Mouse (Mus musculus) midbrain, embryonic 15.5 days (tissue): ENCODE data around the gene Trem3. TPM values are rescaled to one million over a fixed set of nuclear protein-coding genes. Genes with fewer than 3 reads are reported as not detected.

Source experiments
- ATAC-seq: fragments of 200-750 bp; cut with Nextera tagmentation; replicated peaks from 2 replicates; pipeline ENCODE4 v1.8.0; 2017; ENCODE audit warnings: moderate TSS enrichment
- H3K27ac ChIP-seq: fragments of 300-500 bp; sonication (generic); 2 replicates; pipeline ENCODE4 v1.5.1; 2015; ENCODE audit warnings: mild to moderate bottlenecking, inconsistent platforms
- H3K27me3 ChIP-seq: fragments of 300-500 bp; sonication (generic); replicated peaks from 2 replicates; pipeline ENCODE4 v1.6.1; 2015; ENCODE audit warnings: inconsistent platforms
- H3K36me3 ChIP-seq: fragments of 300-500 bp; sonication (generic); replicated peaks from 2 replicates; pipeline ENCODE4 v1.6.1; 2015; ENCODE audit warnings: inconsistent platforms
- H3K4me1 ChIP-seq: fragments of 300-500 bp; sonication (generic); 2 replicates; pipeline ENCODE4 v1.6.1; 2015; ENCODE audit warnings: inconsistent platforms
- H3K4me2 ChIP-seq: fragments of 300-500 bp; sonication (generic); 2 replicates; pipeline ENCODE4 v1.6.1; 2015; ENCODE audit warnings: inconsistent platforms, mild to moderate bottlenecking, moderate library complexity
- H3K4me3 ChIP-seq: fragments of 300-500 bp; sonication (generic); 2 replicates; pipeline ENCODE4 v1.5.1; 2015; ENCODE audit warnings: mild to moderate bottlenecking, inconsistent platforms
- H3K9ac ChIP-seq: fragments of 300-500 bp; sonication (generic); 2 replicates; pipeline ENCODE4 v1.6.1; 2015; ENCODE audit warnings: mild to moderate bottlenecking, inconsistent platforms
- H3K9me3 ChIP-seq: fragments of 300-500 bp; sonication (generic); 2 replicates; pipeline ENCODE4 v1.6.1; 2016; ENCODE audit warnings: inconsistent platforms
- WGBS: fragments of 180-500 bp; shearing (Covaris S2); methylation state at CpG from one replicate; pipeline ENCODE4 v1.1.7; 2015; ENCODE audit warnings: mixed read lengths; 5-methylcytosine and 5-hydroxymethylcytosine counted together
- polyA plus RNA-seq: library from polyadenylated mRNA; unstranded; fragments of >200 nt; fragmentation: Nextera tagmentation; extraction: Ambion mirVana; gene quantifications from 2 replicates; pipeline ENCODE4 v1.2.1, GENCODE M21; 2015

Gene Trem3
- polyA plus RNA-seq = not detected in 2 replicates

- Histone ChIP-seq H3K27ac (no peak within 1 kb of the TSS), H3K4me2 (no peak within 1 kb of the TSS), H3K36me3 (no peaks in the 10 kb centered on the region), H3K27me3 (no peaks in the 10 kb centered on the region), H3K9ac (no peak within 1 kb of the TSS), H3K4me3 (no peak within 1 kb of the TSS), H3K9me3 (no peaks in the 10 kb centered on the region), H3K4me1 (no peaks in the 10 kb centered on the region)
- ATAC-seq = no peak
- 84% methylated on average over 11 of the region's 11 CpGs for WGBS
Measured at GRCm38 (mm10) chr17:48247221-48247928, at the start of gene Trem3. TSS of gene Trem3 (plus strand) at chr17:48247777.

DNA sequence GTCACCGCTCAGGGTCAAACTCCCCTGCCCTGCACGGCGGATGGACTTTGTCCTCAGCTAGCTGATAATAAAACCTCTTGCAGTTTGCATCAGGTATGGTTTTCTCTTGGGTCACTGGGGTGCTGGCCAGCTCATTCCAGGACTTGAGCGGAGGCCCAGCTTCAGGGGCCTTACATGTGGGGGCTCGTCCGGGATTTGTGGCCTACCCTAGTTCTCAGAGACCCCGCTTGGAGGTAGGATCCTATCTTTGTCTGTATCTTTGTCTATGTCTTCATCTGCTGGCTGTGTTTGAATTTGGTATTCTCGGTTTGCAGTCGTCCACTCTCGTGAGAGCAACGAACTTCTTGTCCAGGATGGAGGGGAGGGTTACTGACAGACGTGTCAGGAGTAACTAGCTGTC lies 44.5 kb upstream of the Trem3 start:
- no peaks in the 10 kb centered on the region for H3K27me3 ChIP-seq
- no peak overlapping the region for H3K4me2 ChIP-seq
- no peak overlapping the region for H3K4me3 ChIP-seq
- H3K27ac ChIP-seq = no peak overlapping the region
- ATAC-seq = no peak
- no peak overlapping the region for H3K9ac ChIP-seq
- WGBS = 95% methylated on average over 12 of the region's 12 CpGs
- H3K36me3 ChIP-seq = no peaks in the 10 kb centered on the region
- no peaks in the 10 kb centered on the region for H3K9me3 ChIP-seq
- H3K4me1 ChIP-seq = no peaks in the 10 kb centered on the region

DNA sequence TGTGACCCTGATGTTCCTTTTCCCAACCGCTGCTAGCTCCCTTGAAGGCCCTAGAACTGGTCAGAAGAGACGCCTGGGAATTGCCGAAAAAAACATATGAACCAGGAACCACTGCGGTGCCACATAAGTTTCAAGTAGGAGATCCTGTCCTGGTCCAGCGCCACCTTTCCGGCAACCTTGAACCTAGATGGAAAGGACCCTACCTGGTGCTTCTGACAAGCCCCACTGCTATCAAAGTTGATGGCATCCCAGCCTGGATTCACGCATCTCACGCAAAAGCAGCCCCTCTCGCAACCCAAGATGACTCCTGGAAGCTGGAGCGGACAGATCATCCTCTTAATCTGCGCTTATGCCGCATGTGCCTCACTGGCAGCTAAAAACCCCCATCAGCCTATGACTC lies 35.0 kb upstream of the Trem3 start:
- Histone ChIP-seq H3K4me2 (no peak overlapping the region), H3K4me1 (no peaks in the 10 kb centered on the region), H3K27me3 (no peaks in the 10 kb centered on the region), H3K36me3 (no peaks in the 10 kb centered on the region), H3K27ac (no peak overlapping the region), H3K4me3 (no peak overlapping the region), H3K9ac (no peak overlapping the region), H3K9me3 (no peaks in the 10 kb centered on the region)
- 96% methylated on average over 12 of the region's 12 CpGs for WGBS
- ATAC-seq = no peak

DNA sequence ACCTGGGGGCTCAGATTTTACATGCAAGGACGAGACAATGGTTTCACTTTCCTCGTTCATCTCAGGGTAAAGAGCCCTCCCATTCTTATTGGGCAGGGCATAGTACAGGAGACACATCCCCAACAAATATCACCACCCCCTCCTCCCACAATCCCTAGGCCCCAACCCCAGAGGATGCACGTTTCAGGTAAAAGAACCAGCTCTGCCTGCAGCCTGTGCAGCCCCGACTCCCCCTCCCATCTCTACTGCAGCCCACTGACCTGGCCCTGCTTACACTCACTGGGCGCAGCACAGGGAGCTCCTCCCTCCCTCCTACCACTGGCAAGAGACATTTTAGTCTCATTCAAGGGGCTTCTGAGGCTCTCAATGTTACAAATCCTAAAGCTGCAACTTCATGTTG lies 34.1 kb upstream of the Trem3 start:
- Histone ChIP-seq H3K9me3 (no peaks in the 10 kb centered on the region), H3K4me1 (no peaks in the 10 kb centered on the region), H3K4me2 (no peak overlapping the region), H3K9ac (no peak overlapping the region), H3K36me3 (no peaks in the 10 kb centered on the region), H3K4me3 (no peak overlapping the region), H3K27ac (no peak overlapping the region), H3K27me3 (no peaks in the 10 kb centered on the region)
- 73% methylated on average over 5 of the region's 5 CpGs for WGBS
- ATAC-seq = no peak

DNA sequence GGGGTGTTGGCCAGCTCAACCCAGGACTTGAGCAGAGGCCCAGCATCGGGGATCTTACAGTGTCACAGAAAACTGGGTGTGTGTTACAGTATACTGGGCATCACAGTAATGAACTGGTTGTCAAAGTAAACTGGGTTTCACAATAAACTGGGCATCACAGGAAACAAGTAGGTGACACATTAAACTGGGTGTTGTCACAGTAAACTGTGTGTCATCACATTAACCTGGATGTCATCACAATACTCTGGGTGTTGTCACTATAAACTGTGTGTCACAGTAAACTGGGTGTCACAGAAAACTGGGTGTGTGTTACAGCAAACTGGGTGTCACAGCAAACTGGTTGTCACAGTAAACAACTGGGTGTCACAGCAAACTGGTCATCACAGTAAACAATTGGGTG lies 32.1 kb upstream of the Trem3 start:
- no peaks in the 10 kb centered on the region for H3K27me3 ChIP-seq
- WGBS = 95% methylated on average over 1 of the region's 1 CpGs
- no peaks in the 10 kb centered on the region for H3K9me3 ChIP-seq
- no peak for ATAC-seq
- no peak overlapping the region for H3K4me3 ChIP-seq
- H3K4me1 ChIP-seq = no peaks in the 10 kb centered on the region
- H3K4me2 ChIP-seq = no peak overlapping the region
- H3K9ac ChIP-seq = no peak overlapping the region
- no peak overlapping the region for H3K27ac ChIP-seq
- H3K36me3 ChIP-seq = no peaks in the 10 kb centered on the region

DNA sequence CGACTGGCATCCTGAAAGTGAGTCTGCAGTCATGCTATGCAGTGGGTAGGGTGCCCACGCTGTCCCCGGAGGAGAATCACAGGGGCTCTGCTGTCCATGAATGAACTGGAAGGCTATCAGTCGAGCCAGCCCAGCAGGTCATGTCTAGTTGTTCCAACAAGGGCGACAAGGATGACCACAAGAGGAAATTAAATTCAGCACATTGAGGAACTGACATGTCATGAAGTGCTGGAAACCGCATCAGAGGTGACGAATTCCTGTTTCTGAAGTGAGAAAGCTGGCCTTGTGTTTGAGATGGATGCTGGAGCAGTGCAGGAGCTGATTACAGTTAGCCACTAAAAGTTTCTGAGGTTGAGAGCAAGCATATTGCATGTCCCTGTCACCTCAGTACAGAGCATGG lies 16.9 kb upstream of the Trem3 start:
- H3K4me3 ChIP-seq = no peak overlapping the region
- no peak overlapping the region for H3K4me2 ChIP-seq
- no peak overlapping the region for H3K9ac ChIP-seq
- no peaks in the 10 kb centered on the region for H3K9me3 ChIP-seq
- 87% methylated on average over 7 of the region's 7 CpGs for WGBS
- ATAC-seq = no peak
- H3K27me3 ChIP-seq = no peaks in the 10 kb centered on the region
- no peak overlapping the region for H3K27ac ChIP-seq
- H3K36me3 ChIP-seq = no peaks in the 10 kb centered on the region
- H3K4me1 ChIP-seq = no peaks in the 10 kb centered on the region

GRCm38 (mm10) chr17:48232518-48232917 lies 15.1 kb upstream of the Trem3 start, which contains the start of gene Trem1:
TSS of gene Trem1 (plus strand) at chr17:48232768.
- 83% methylated on average over 6 of the region's 6 CpGs for WGBS
- Histone ChIP-seq H3K4me1 (no peaks in the 10 kb centered on the region), H3K4me2 (no peak within 1 kb of the TSS), H3K9me3 (no peaks in the 10 kb centered on the region), H3K4me3 (no peak within 1 kb of the TSS), H3K9ac (no peak within 1 kb of the TSS), H3K36me3 (no peaks in the 10 kb centered on the region), H3K27me3 (no peaks in the 10 kb centered on the region), H3K27ac (no peak within 1 kb of the TSS)
- ATAC-seq = no peak

DNA sequence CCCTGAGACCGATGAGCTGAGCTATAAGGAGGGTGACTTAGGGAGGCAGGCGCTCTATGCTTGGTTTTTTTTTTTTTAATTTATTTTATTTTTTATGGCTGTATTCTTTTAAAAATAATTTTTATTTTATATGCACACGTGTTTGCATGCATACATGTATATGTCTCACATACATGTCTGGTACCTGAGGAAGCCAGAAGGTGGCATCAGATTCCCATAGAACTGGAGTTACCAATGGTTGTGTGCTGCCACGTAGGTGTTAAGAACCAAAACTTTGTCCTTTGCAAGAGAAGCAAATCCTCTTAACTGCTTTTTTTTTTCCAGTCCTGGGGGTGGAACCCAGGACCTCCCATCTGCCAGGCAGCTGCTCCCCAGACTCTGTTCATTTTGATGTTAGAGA lies 13.8 kb upstream of the Trem3 start:
- H3K9me3 ChIP-seq = no peaks in the 10 kb centered on the region
- 83% methylated on average over 4 of the region's 4 CpGs for WGBS
- no peak overlapping the region for H3K4me3 ChIP-seq
- H3K36me3 ChIP-seq = no peaks in the 10 kb centered on the region
- H3K4me1 ChIP-seq = no peaks in the 10 kb centered on the region
- ATAC-seq = no peak
- no peak overlapping the region for H3K4me2 ChIP-seq
- no peak overlapping the region for H3K9ac ChIP-seq
- no peaks in the 10 kb centered on the region for H3K27me3 ChIP-seq
- H3K27ac ChIP-seq = no peak overlapping the region

- no peaks in the 10 kb centered on the region for H3K4me1 ChIP-seq
- no peaks in the 10 kb centered on the region for H3K36me3 ChIP-seq
- 78% methylated on average over 5 of the region's 5 CpGs for WGBS
- no peak overlapping the region for H3K4me3 ChIP-seq
- H3K27me3 ChIP-seq = no peaks in the 10 kb centered on the region
- no peaks in the 10 kb centered on the region for H3K9me3 ChIP-seq
- no peak overlapping the region for H3K4me2 ChIP-seq
- H3K27ac ChIP-seq = no peak overlapping the region
- no peak for ATAC-seq
- H3K9ac ChIP-seq = no peak overlapping the region
Measured at GRCm38 (mm10) chr17:48234550-48234949, 13.0 kb upstream of the Trem3 start.

DNA sequence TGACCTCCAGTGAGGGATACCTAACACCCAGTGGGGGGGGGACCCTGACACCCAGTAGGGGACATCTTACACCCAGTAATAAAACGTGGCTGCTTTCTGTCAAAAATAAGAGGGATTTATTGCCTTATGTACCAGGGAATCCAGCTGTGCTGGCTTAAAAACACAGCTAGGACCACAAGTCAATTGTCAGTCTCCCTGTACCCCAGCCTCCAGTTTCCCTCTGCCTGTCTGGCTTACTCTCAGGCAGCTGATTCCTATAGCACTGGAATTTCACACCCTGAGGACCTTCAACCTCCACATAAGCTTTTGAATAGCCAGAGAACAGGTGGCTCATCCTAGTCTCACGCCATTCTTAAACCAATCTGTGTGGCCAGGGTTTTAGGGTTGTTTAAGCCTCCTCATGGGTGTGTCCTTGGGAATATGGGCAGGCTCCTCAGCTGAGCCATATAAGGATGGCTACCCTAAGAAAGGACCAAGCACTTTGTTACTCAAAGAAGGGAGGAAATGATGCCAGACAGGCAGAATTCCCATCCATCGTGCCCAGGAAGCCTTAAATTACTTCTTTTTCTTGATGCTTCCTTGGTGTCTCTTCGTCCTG lies 11.7 kb upstream of the Trem3 start:
- Histone ChIP-seq H3K4me1 (no peaks in the 10 kb centered on the region), H3K36me3 (no peaks in the 10 kb centered on the region), H3K9me3 (no peaks in the 10 kb centered on the region), H3K4me3 (no peak overlapping the region), H3K4me2 (no peak overlapping the region), H3K27me3 (no peaks in the 10 kb centered on the region), H3K27ac (no peak overlapping the region), H3K9ac (no peak overlapping the region)
- ATAC-seq = no peak
- 58% methylated on average over 4 of the region's 4 CpGs for WGBS

DNA sequence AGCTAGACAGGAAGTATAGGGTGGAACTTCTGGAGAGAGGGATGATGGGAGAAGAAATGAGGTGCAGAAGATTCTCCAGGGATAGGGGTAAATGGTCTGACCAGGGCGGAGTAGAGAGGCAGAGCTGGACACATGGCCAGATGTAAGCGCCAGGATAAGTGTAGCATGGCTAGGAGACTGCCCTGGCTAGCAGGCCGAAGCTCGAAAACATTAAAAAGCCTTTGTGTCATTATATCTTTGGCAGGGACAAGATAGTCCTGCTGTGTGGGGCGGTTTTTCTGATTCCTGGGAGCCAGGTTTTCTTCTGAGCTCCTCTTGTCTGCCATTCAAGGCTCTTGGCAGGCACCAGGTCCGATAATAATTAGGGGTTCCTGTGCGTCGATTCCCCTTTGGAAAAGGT lies 10.0 kb upstream of the Trem3 start:
- no peak overlapping the region for H3K4me2 ChIP-seq
- no peak overlapping the region for H3K9ac ChIP-seq
- no peaks in the 10 kb centered on the region for H3K4me1 ChIP-seq
- no peaks in the 10 kb centered on the region for H3K36me3 ChIP-seq
- ATAC-seq = no peak
- H3K4me3 ChIP-seq = no peak overlapping the region
- H3K27me3 ChIP-seq = no peaks in the 10 kb centered on the region
- no peaks in the 10 kb centered on the region for H3K9me3 ChIP-seq
- H3K27ac ChIP-seq = no peak overlapping the region
- 89% methylated on average over 8 of the region's 8 CpGs for WGBS

DNA sequence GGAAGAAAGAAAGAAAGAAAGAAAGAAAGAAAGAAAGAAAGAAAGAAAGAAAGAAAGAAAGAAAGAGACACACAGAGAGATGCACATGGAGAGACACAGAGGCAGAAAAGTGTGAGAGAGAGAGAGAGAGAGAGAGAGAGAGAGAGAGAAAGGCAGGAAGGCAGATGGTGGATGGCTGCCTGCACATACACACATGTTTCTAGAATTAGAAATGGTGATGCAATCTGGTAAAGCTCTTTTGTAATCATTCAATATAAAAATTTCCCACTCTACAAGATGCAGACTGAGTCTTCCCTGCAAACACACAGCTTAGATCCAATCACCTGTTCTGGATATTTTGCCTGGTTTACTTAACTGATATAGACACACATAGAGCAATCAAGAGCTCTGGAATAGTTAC lies 1.5 kb downstream of the Trem3 start:
- no peaks in the 10 kb centered on the region for H3K36me3 ChIP-seq
- no peak overlapping the region for H3K9ac ChIP-seq
- H3K4me2 ChIP-seq = no peak overlapping the region
- H3K9me3 ChIP-seq = no peaks in the 10 kb centered on the region
- H3K4me3 ChIP-seq = no peak overlapping the region
- no peak overlapping the region for H3K27ac ChIP-seq
- no peaks in the 10 kb centered on the region for H3K4me1 ChIP-seq
- no peak for ATAC-seq
- H3K27me3 ChIP-seq = no peaks in the 10 kb centered on the region

GRCm38 (mm10) chr17:48249501-48249900 lies 1.9 kb downstream of the Trem3 start:
- Histone ChIP-seq H3K9ac (no peak overlapping the region), H3K4me3 (no peak overlapping the region), H3K27me3 (no peaks in the 10 kb centered on the region), H3K27ac (no peak overlapping the region), H3K36me3 (no peaks in the 10 kb centered on the region), H3K4me2 (no peak overlapping the region), H3K9me3 (no peaks in the 10 kb centered on the region), H3K4me1 (no peaks in the 10 kb centered on the region)
- no peak for ATAC-seq
- 81% methylated on average over 11 of the region's 11 CpGs for WGBS
